Mouse (Mus musculus): ENCODE measurements around the gene Zp2.

DNA sequence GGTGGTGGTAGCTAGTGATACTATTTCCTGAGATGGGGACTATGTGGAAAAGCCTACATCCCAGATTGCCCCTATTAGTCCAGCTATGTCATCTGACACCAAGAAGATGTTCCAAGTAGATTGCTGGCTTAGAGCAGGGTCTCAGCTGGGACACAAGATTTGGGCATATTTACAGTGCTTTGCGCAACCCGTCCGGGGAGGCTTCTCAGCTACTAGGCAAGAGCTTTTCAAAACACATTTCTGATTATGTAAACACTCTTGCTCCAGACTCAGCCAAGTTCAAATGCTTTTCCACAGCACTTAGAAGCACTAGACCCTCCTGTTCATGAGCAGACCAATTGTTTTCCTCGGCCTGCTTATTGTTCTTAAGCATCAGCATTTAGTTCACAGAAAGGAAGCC is 21.3 kb downstream of the Zp2 start:
- TF ChIP-seq CTCF (IDR thresholded peaks at IDR 0.05; ENCODE audit: low read depth, low read length) (no peak), POLR2A (IDR thresholded peaks at IDR 0.05; ENCODE audit: extremely low read depth, insufficient read depth, low read length) (no peak)

Data from liver, adult 2 months (tissue).